Mouse (Mus musculus) thymus, adult 2 months (tissue): Measurements from ENCODE around the gene Nkain2.
"Not testable (repeated sequence)": the region's sequence is repeated elsewhere in the genome, so short reads cannot be mapped to it uniquely, and the experiment has no call there.

Source experiments
- CTCF ChIP-seq: fragments of 200-500 bp; IDR thresholded peaks from 2 replicates; pipeline ENCODE4 v1.5.1; 2012; ENCODE audit warnings: mild to moderate bottlenecking, control low read depth, low read length, moderate library complexity, borderline replicate concordance; ENCODE audit not compliant: control insufficient read depth, poor library complexity, insufficient read depth; ENCODE audit errors: extremely low read depth
- POLR2A ChIP-seq: fragments of 200-500 bp; IDR thresholded peaks from 2 replicates; pipeline ENCODE4 v1.6.1; 2012; ENCODE audit warnings: mild to moderate bottlenecking, low read length, control low read depth, moderate library complexity; ENCODE audit not compliant: control insufficient read depth, poor library complexity, insufficient read depth; ENCODE audit errors: extremely low read depth

DNA sequence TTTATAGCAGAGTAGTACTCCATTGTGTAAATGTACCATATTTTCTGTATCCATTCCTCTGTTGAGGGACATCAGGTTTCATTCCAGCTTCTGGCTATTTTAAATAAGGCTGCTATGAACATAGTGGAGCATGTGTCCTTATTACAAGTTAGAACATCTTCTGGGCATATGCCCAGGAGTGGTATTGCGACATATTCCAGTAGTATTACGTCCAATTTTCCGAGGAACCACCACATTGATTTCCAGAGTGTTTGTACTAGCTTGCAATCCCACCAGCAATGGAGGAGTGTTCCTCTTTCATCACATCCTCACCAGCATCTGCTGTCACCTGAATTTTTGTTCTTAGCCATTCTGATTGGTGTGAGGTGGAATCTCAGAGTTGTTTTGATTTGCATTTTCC is 969.4 kb downstream of the Nkain2 start:
- TF ChIP-seq CTCF, POLR2A: not testable (repeated sequence)
